Mouse (Mus musculus) layer of hippocampus, adult 18-20 months (tissue): Measurements from ENCODE around the gene Syn2. TPM values are rescaled to one million over a fixed set of nuclear protein-coding genes. Genes with fewer than 3 reads are reported as not detected.

ENCODE experiments used
- DNase-seq, 2 experiments: peaks; one replicate each; pipeline ENCODE4 v3.0.0; 2022; ENCODE audit warnings: low spot score in 2 of 2
- total RNA-seq, 2 experiments: library from RNA; stranded (reverse); gene quantifications; 2 replicates each; pipeline ENCODE4 v1.2.3; 2021

Syn2 gene
- total RNA-seq, 2 experiments from 2014 or later, result 579 to 589 TPM

DNA sequence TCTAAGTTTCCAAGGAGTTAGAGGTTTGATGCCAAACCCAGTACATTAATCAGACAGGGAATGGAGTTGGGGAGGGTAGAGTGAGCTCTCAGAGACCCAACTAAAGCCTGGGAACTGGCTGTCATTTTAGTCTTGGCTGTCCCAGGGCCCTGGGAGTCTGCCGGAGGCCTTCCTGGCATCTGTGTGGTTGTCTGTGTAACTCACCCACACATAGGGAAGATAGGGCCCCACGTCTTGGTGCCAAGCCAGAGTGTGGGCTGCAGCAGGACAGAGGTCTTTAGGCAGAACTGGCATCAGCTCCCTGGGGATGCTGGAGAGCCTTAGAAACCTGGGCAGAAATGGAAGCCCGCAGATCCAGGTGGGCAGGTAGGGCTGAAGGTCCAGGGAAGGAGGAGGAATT is 107.2 kb downstream of the Syn2 start:
- no peak for DNase-seq

DNA sequence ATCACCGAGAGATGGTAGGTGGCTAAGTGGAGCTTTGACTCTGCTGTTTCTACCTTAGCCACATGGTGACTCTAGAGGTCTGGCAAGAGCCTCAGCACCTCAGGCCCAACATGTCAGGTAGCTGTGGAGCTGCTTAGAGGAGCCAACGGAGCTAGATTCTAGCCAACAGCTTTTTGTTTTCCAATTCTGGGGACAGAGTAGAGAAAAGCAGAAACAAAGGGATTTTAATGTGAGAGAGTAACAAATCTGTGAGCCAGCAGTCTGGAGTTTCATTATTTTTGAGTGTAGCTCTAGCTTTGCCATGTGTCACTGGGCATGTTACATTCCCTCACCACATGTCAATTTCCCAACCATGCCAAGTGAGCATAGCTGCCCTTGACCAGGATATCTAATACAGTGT is 109.5 kb downstream of the Syn2 start:
- no peak for DNase-seq

DNA sequence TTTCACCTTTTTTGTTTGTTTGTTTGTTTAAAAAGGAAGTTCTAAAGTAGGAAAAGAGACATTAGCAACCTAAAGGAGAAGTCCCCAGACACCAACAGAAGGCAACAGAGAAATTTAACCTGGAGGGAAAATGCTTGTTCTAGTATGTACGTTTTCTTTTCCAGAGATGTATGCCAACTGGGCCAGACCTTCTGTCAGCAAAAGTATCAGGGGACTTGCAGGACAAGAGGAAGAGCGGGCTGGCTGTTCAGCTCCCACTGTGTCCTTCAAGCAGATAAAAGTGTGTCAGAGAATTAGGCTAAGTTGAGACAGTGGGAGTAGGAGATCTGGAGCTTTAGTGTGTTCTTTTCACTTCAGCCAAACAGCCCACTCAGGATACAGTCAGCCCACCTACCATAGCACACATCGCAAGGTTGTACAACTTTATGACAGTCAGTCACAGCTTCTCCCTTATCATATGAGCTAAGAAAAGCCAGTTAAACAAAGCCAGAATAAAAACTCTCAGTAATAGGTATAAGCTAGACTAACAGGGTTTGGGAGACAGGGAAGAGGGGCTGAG is 110.9 kb downstream of the Syn2 start:
- no peak for DNase-seq

DNA sequence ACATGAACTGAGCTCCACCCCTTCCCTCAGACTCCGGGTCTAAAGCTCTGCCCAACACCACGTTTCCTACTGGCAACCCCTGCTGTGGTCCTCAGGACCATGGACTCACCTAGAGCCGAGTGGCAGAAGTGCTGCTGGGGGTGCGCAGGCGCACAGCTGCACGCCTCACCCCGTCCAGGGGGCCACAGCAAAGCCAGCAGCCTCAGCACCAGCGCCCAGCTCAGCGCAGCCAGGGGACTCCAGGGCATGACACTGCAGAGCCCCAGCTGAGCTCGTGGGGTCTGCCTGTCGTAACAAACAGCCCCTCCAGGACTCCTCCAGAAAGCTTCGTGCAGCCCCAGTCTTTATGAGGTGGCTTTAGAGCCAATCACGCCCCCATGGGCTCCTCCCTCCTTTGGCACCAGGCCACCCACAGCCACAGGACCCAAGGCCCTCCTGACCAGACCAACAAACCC is 116.9 kb downstream of the Syn2 start:
- no peak for DNase-seq

DNA sequence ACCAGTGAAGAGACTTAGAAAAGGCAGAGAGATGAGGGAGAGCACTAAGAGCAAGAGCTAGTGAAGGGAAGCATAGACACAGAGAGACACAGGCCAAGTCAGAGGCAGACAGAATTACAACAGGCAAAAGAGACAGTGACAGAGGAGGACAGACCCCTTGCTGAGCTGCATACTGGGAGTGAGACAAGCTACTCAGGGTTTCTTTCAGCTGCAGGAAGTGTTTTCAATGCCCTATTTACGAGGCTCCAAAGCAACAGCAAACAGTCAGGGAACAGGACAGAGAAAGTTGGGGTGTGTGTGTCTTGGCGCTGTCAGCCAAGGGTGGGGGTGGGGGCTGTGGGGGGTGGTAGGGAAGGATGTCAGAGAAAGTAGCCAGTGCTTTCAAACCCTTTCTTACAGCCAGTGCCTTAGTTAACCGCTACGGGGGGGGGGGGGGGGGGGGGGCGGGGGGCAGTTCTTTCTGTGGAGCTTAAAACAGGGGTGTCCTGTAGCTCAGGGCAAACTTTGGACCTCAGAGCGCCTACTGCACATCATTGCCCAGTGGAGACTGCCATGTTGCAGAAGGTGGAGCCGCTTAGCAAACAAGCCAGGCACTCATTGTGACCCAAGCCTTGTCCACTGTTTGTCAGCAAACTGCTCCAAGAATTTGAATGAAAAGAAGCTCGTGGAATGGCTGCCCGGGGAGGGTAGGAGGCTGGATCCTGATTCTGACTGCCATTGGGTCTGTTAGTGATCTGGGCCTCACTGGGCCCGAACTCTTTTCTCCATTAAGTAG is 117.6 kb downstream of the Syn2 start, which contains the start of gene Timp4:
Gene Timp4, minus strand, starts transcription at position 107 of the 775 bp plus-strand sequence.
- DNase-seq, result no peak

DNA sequence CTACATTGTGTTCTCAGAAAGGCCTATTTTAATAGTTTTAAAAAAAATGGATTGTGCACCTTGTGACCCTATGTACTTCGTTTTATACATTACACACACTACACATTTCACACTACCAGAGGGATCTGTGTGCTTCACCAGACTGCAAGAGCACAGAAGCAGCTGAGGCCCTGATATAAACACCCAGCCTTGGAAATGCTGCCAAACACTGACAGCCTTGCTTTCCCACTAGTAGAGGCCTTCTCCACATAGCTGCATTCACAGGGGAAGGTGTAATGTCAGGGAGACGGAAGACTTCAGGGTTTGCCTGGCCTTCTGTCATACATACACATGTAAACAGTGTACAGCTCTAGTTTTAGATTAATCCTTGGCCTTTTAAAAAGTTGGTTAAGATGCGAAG is 120.5 kb downstream of the Syn2 start:
- no peak for DNase-seq

DNA sequence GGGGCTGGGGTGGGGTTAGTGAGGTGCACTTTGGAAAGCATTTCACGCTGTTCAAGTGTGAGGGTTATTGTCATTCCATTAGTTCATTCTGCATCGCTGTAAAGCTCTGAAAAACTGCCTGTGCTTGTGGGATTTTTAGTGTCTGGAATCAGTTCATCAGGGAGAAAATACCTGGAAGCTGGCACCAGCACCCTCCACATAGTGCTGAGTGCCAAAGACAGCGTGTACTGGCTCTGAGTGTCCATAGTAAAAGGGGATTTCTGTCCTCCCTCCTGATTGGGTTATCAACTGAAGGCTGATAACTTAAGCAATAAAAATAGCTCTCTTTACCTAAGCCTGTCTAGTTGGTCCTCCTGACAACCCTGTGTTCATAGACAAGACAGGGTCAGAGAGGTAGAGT is 125.8 kb downstream of the Syn2 start:
- DNase-seq, result no peak

DNA sequence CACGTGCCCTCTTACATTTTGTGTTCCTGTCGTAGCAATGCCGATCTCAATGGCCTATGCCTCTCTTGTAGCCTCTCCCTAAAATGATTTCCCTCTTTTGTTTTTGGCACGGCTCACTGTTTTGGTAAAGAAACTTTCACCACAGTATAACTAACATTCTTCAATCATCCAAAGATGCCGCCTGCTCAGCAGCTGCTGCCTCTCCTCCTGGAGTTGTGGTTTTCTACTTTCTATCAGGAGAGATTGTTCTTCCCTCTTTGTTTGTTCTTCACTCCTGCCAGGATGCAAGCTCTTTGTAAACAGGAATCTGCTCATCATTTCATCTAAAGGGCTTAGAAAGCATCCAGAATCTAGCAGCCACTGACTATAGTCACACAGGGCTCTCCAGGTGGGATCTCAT is 132.1 kb downstream of the Syn2 start:
- DNase-seq, result no peak

DNA sequence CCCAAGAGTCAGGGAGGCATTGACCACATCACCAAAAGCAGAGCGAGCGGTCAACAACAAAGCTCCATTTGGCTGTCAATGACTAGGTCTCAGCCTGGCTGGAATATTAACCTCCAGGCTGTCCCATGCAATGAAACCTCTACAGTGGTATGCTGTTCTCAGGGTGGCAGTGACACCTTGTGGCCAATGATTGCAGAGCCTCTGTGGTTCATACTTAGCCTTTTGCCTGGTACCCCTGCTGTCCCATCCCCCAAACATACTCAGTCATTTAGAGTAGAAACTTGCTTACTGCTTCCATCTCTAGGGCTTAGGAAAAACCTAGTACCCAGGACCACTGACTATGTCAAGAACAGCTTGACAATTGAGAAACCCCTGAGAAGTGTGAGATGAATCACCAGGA is 133.2 kb downstream of the Syn2 start:
- peak; percentile 50 to 83 for DNase-seq

DNA sequence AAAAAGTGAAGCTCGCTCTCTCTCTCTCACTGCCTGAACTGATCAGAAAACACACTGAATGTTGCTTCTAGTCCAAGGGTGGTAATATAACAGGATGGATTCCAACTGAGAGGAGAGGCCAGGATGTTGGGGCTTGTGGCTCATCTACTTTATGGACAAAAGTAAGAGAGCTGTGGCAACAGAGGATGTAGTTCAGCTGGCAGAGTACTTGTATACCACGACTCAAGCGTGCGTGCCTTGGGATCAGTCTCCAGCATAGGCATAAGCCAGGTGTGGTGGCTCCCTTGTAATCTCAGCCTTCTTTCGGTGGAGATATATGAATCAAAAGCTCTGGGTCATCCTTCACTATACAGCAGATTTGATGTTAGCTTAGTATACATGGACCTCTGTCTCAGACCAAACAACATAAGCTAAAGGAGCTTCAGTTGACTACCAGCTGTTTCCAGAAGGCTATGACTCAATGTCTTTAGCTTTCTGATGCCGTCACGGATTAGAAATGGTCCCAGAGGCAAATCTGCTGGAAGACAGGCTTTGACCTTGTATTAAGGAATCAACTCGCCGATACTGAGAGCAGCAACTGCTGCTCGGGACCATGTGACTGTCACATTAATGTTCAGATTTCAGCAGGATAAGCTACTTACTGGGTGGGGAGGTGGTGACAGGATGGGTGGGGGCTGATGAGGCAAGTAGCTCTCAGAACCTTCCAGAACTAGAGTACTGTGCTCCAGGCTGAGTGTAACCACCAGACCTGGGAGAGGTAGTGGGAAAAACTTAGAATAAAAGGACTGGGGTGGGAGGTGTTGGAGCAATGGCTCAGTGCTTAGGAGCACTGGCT is 134.1 kb downstream of the Syn2 start:
- DNase-seq, result no peak

DNA sequence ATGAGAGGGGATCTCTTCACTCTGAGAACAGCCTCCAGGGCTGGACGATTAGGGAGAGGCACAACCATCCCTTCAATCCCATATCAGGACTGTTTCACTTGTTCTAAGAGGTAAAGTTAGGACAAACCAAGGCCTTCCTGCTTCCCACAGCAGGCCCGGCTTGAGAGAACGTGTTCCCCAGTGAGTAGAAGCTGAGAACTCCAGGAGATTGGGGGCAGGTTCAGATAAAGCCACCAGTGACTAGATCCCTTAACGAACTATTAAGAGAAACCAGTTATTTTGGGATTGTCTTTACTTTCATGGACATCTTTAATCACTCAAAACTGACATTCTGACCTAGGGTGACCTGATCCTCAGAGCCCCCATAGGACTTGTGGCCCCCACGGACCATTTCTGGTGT is 134.9 kb downstream of the Syn2 start:
- DNase-seq, result no peak

DNA sequence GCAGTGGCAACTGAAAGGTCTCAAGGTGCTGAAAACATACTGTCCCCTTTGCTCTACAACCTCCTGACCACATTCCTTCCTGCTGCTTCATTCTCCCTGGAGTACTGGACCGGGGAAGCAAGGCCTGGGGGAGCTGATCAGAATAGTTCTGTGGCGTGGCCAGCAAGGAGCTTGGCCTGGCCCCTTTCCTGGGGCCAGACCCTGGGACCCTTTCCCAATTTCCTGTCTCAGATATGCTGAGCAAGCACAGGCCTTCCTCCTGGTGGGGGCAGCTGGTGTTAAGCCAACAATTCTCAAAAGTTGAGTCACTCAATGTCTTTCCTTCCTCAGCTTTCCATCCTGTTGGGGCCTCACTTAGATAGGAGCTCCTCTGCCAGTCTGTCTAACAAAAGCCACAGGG is 135.4 kb downstream of the Syn2 start:
- no peak for DNase-seq

DNA sequence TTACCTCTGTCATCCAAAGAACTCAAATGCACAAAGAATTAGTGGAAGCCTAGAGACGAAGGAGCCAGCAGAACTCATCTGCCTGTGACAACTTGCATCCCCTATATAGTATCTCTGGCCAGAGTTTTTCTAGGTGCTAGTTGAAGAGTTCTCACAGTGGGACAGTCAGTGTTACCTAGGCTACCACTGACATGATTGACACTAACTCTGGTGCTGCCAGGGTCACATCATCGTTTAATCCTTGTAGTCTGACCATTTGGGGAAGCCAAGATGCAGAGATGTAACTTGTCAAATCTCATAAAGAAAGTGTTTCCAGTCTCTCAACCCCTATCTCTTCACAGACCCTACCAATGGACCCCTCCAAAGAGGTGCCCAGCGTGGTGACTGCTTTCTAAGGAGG is 136.6 kb downstream of the Syn2 start:
- no peak for DNase-seq

DNA sequence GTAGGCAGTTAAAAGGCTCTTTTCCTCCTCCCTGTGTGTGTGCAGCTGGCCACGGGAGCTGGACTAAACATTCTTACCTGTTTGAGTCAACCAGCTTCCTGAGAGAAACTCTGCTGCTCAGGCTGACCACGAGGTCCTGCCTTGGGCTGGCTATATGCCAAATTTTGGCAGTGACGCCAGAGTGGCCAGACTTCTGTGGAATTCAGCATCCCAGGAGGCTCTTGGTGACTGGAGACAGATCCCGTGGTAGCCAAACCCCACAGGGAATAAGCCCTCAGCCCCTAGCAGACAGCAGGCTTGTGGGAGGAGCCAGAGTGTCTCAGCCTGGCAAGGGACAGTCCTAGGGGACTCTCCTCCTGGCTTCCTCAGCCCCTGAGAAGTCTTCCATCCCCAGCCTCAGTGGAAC is 137.2 kb downstream of the Syn2 start:
- no peak for DNase-seq

DNA sequence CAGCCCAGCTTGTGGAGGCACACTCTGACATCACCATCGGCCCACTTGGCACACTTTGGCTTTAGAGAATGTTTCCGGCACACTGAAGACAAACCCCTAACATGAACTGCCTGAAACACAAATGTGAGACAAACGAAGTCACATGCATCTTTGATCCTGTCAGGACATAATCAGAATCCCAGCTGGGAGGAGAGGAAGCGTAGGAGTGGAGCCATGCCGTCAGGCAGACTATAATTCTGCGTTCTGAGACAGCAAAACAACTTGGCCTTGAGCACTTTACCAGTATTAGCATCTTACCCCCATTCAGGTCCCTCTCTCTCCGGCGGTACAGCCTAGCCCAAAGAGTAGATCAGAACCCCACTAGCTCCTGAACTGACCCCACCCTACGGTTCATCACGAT is 138.6 kb downstream of the Syn2 start:
- peak; percentile 43 to 57 for DNase-seq

DNA sequence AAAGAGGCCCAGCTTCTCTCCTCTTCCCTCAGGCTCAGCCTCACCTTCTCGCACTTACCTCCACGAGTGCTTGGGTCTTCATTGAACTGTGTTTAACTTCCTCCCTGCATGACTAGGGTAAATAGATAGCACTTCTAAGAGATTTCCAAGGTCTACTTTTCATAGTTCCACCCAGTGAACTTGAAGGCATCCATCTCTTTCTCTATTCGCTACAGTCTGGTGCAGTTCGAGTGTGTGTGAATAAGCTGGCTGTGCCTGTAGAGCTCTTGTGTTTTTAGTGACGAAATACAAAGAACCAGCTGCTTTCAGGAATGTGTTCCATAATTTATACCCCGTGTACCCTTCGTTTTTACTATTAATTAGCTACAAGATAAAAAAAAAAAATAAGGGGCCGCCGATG is 140.0 kb downstream of the Syn2 start:
- no peak for DNase-seq

DNA sequence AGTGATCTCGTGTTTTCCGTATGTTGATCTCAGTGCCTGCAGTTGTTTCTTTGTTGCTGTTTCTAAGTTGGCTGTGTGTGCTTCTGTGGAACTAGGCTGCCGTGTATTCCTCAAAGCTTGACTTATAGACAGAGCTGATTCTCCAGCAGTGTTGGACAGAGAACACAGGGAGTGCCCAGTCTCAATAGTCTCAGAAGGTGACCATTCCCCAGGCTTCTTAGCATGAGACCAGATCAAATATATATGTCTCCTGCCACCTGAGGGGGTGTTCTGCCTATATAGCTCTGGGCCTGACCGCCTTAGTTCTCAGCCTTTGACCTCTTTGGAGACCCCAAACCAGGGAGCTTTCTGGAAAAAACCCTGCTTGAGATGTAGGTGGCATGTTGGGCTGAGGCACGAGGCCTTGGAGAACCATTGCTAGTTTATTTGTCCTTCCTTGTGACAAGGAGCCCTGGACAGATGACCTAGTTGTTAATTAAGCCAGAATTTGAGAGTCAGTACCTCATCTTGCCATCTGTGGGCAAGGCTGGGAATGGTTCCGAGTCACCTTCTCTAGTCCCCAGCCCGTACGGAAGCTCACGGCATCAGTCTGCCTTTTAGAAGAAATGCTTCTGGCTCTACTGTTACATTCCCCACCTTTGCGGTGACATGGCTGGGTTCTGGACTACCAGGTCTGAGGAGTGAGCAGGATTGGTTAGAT is 140.6 kb downstream of the Syn2 start:
- DNase-seq, result no peak

DNA sequence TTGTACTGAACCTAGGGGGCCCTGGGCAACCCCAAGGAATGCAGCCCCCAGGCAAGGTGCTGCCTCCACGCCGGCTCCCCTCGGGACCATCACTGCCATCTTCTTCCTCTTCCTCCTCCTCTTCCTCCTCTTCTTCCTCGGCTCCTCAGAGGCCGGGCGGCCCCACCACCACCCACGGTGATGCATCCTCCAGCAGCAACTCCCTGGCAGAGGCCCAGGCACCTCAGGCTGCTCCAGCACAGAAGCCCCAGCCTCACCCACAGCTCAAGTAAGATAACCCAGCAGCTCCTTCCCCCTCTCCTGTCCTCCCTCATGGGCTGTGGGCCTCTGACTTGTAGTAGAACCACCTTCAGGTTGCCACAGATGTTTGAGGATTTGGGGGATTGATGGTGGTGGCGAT is 143.4 kb downstream of the Syn2 start:
- no peak for DNase-seq

DNA sequence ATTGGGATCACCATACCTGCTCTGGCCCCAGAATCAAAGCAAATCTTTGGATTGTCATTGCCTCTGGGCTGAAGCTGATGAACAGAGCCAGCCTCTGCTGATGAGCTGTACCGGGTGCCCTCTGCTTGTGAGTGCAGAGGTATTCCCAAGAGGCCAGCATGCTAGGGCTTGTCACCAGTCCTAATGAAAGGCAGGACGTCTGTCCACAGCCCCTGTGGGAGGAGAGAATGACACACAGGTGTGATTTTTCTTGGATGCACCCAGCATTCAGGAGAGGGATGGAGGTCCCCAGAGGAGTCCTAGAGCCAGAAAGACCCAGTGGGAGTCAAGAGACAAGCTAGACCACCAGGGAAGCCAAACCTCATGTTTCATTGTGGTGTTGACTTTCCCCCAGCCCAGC is 144.9 kb downstream of the Syn2 start:
- no peak for DNase-seq

DNA sequence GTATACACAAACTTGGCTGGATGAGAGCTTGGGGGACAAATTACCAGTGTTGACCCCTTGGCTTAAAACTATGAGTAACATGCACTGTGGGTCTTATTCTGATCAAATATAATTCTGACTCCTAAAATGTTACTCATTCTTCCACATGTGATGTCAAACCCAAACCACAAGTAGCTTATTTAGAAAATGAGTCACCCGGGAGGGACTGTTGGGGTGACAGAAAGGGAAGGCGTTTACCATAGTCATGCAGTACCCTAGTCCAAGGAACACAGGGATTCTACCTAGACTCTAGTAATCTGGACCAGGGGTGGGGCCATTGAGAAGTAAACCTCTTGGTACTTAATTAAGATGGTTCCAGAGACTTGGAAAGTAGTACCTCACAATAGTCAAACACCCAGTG is 149.5 kb downstream of the Syn2 start:
- DNase-seq, result no peak

DNA sequence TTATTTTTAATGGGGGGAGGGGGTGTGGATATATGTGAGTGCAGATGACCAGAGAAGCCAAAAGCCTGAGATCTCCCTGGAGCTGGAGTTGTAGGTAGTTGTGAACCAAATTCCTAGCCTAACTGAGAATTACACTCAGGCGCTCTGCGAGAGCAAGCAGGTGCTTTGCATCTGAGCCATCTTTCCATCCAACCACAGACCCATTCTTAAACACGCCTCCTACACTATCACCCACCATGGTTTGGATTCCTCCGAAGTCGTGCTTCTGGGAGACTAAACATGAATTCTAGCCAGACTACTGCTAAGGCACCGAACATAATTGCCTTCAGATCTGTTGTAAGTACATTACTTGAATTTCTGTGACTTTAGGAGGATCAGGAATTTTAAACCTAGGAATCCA is 151.7 kb downstream of the Syn2 start:
- DNase-seq, result peak in 1 of 2 experiments; percentile 53

DNA sequence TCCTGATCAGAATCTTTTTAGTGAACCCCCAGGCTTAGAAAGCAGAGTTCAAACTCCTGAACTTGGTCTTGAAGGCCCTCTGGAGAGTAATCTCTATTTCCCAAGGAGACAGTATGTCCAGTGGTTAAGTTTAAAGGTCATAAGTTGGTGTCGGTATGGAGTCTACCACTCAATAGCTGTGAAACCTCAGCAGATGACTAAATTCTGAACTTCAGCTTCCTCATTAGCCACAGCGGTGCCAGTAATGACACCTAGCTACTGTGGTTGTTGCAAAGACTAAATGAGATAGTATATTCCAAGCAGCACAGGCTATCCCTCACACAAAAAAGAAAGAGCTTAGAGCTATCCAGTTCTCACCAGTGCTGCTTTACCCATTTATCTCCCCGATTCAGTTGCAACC is 153.5 kb downstream of the Syn2 start:
- DNase-seq, result no peak
